Mouse (Mus musculus): ENCODE data around the gene Gm5426. TPM values are rescaled to one million over a fixed set of nuclear protein-coding genes. Genes with fewer than 3 reads are reported as not detected.

The Gm5426 gene
- polyA plus RNA-seq, 1 experiment from 2014 or later = not detected

DNA sequence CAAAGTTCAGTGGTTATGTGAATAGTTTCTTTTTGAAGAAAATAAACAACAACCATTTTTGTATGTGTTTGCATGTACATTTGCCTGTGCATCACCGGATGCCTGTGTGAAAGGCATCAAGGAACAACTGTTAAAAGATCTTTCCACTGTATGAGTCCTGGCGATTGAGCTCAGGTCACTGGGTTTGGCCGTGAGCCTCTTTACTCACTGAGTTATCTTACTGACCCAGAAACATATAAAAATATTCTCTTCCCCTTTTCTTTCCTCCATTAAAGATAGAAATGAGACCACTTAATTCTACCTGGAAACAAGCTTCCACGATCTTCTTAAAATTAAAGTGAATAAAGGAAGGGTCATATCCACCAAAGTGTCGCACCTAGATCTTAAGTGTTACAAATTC, 10.2 kb downstream of the Gm5426 start:
- no peak for ATAC-seq (ENCODE audit: borderline replicate concordance, extremely low read depth, low FRiP score, low TSS enrichment)
- H3K9me3 ChIP-seq = no peaks in the 10 kb centered on the region
- no peaks in the 10 kb centered on the region for H3K27me3 ChIP-seq
- 85% methylated on average over 5 of the region's 5 CpGs for WGBS
- H3K27ac ChIP-seq = no peak overlapping the region
- no peak overlapping the region for H3K4me2 ChIP-seq
- H3K9ac ChIP-seq = no peak overlapping the region
- no peak overlapping the region for H3K4me3 ChIP-seq
- H3K4me1 ChIP-seq = peaks cover 11% of the 10 kb centered on the region
- no peaks in the 10 kb centered on the region for H3K36me3 ChIP-seq

DNA sequence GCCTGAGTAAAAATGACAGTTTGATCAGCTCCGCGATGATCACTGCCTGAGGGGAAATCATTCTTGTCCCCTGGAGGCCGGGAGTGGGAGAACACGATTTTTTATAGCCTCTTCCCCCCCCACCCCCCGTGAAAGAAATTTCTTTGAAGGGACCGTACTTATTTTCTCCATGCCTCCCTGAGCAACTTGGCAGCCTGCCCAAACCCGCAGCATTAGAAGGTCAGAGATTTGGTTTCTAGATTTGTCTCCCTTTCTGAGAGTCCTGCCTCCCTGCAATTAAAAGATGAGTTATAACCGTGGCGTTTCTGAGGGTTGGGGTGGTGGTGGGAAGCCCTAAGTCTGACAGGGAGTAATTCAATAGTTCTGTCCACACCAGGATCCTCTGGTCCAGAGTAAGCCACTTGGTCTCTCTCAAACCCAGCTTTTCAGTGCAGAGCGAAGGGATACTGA, 11.9 kb downstream of the Gm5426 start:
- H3K4me2 ChIP-seq = no peak overlapping the region; the same call in 1 of the 2 replicates

GRCm38 (mm10) chr10:96150401-96151116, 14.2 kb downstream of the Gm5426 start:
- H3K9ac ChIP-seq = no peak overlapping the region
- no peak overlapping the region for H3K4me2 ChIP-seq
- H3K9me3 ChIP-seq = no peaks in the 10 kb centered on the region
- ATAC-seq (ENCODE audit: borderline replicate concordance, extremely low read depth, low FRiP score, low TSS enrichment) = peak; percentile 83
- no peaks in the 10 kb centered on the region for H3K27me3 ChIP-seq
- no peaks in the 10 kb centered on the region for H3K36me3 ChIP-seq
- peaks cover 11% of the 10 kb centered on the region for H3K4me1 ChIP-seq
- H3K4me3 ChIP-seq = no peak overlapping the region
- H3K27ac ChIP-seq = no peak overlapping the region
- WGBS = 63% methylated on average over 12 of the region's 12 CpGs

More for the DNA sequence above, 11.9 kb downstream of the Gm5426 start:
- Histone ChIP-seq H3K9ac (no peak overlapping the region), H3K4me1 (peaks cover 11% of the 10 kb centered on the region), H3K36me3 (no peaks in the 10 kb centered on the region), H3K27me3 (no peaks in the 10 kb centered on the region), H3K4me3 (no peak overlapping the region), H3K27ac (no peak overlapping the region), H3K9me3 (no peaks in the 10 kb centered on the region)
- ATAC-seq (ENCODE audit: borderline replicate concordance, extremely low read depth, low FRiP score, low TSS enrichment) = no peak
- 30% methylated on average over 10 of the region's 10 CpGs for WGBS

DNA sequence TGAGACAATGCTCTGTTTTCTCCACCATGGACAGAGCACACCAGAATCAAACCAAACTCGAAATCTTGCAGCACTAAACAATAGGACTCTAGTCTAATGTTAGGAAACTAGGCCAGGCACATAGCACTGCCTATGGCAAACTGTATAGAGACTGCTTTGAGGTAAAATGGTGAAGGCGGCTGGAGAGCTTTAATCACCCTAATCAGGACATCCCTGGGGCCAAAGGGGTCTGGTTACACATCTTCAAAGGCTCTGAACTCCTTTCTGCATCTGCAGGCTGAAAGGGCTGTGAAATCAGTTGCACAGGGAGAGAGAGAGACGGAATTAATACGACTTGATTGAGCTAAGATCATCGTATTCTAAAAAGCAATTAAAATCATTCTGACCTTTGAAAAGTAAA, 16.9 kb downstream of the Gm5426 start:
- H3K27me3 ChIP-seq = no peaks in the 10 kb centered on the region
- peaks cover 11% of the 10 kb centered on the region for H3K4me1 ChIP-seq
- ATAC-seq (ENCODE audit: borderline replicate concordance, extremely low read depth, low FRiP score, low TSS enrichment) = no peak
- H3K36me3 ChIP-seq = no peaks in the 10 kb centered on the region
- no peak overlapping the region for H3K27ac ChIP-seq
- 55% methylated on average over 5 of the region's 5 CpGs for WGBS
- H3K9ac ChIP-seq = no peak overlapping the region
- H3K4me3 ChIP-seq = no peak overlapping the region
- no peaks in the 10 kb centered on the region for H3K9me3 ChIP-seq
- H3K4me2 ChIP-seq = no peak overlapping the region

GRCm38 (mm10) chr10:96162975-96163706, 26.7 kb downstream of the Gm5426 start:
- Histone ChIP-seq H3K9me3 (no peaks in the 10 kb centered on the region), H3K27ac (no peak overlapping the region), H3K4me3 (no peak overlapping the region), H3K9ac (no peak overlapping the region), H3K4me2 (no peak overlapping the region), H3K27me3 (no peaks in the 10 kb centered on the region), H3K4me1 (no peaks in the 10 kb centered on the region), H3K36me3 (no peaks in the 10 kb centered on the region)
- WGBS = 79% methylated on average over 7 of the region's 7 CpGs
- ATAC-seq (ENCODE audit: borderline replicate concordance, extremely low read depth, low FRiP score, low TSS enrichment) = no peak

- no peak overlapping the region for H3K27ac ChIP-seq
- no peaks in the 10 kb centered on the region for H3K27me3 ChIP-seq
- H3K4me3 ChIP-seq = no peak overlapping the region
- no peaks in the 10 kb centered on the region for H3K4me1 ChIP-seq
- WGBS = 78% methylated on average over 4 of the region's 4 CpGs
- no peak overlapping the region for H3K9ac ChIP-seq
- no peak overlapping the region for H3K4me2 ChIP-seq
- H3K9me3 ChIP-seq = no peaks in the 10 kb centered on the region
- H3K36me3 ChIP-seq = no peaks in the 10 kb centered on the region
- no peak for ATAC-seq (ENCODE audit: borderline replicate concordance, extremely low read depth, low FRiP score, low TSS enrichment)
These were observed 27.4 kb downstream of the Gm5426 start for GRCm38 (mm10) chr10:96163791-96164190.

DNA sequence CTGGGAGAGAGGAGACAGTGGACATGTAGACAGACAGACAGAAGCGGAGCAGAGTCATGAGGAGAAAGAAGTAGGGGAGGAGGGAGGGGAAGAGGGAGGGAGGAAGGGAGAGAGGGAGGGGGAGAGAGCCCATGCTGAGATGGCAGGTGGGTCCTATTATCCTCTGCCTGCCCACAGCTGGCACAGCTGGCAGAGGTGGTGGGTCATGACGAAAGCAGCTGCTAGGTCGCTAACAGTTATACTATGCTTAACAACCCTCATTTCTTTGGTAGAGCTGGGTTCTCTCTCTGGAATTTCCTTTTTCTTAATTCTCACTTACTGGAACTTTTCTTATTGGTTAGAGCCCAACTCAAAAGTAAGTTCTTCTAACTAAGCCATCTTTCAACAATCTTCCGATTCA, 28.9 kb downstream of the Gm5426 start:
- no peak overlapping the region for H3K4me2 ChIP-seq
- WGBS = 80% methylated on average over 4 of the region's 4 CpGs
- H3K4me3 ChIP-seq = no peak overlapping the region
- no peak for ATAC-seq (ENCODE audit: borderline replicate concordance, extremely low read depth, low FRiP score, low TSS enrichment)
- H3K27ac ChIP-seq = no peak overlapping the region
- no peaks in the 10 kb centered on the region for H3K9me3 ChIP-seq
- no peak overlapping the region for H3K9ac ChIP-seq
- no peaks in the 10 kb centered on the region for H3K36me3 ChIP-seq
- no peaks in the 10 kb centered on the region for H3K4me1 ChIP-seq
- H3K27me3 ChIP-seq = no peaks in the 10 kb centered on the region

GRCm38 (mm10) chr10:96168998-96169397, 32.6 kb downstream of the Gm5426 start:
- H3K27ac ChIP-seq = no peak overlapping the region
- 71% methylated on average over 4 of the region's 4 CpGs for WGBS
- no peaks in the 10 kb centered on the region for H3K36me3 ChIP-seq
- H3K4me2 ChIP-seq = no peak overlapping the region
- H3K9me3 ChIP-seq = no peaks in the 10 kb centered on the region
- H3K9ac ChIP-seq = no peak overlapping the region
- ATAC-seq (ENCODE audit: borderline replicate concordance, extremely low read depth, low FRiP score, low TSS enrichment) = no peak
- H3K4me1 ChIP-seq = no peaks in the 10 kb centered on the region
- no peaks in the 10 kb centered on the region for H3K27me3 ChIP-seq
- H3K4me3 ChIP-seq = no peak overlapping the region

DNA sequence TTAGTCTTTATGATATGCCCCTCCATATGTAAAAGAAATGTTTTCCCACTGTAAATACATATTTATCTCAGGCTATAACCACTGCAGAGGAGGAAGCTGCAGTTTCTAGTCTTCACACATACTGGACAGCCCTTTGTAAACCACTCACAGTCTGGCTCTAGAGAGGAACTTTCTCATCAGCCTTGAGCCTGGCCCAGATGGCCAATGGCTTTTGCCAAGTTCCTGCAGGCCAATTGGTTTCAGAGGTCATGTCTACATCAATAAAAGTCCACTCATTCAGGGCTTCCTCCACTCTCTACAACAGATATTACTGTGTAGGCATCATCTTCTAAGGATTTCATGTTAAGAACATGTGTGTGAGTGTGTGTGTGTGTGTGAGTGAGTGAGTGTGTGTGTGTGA, 35.1 kb downstream of the Gm5426 start:
- Histone ChIP-seq H3K4me3 (no peak overlapping the region), H3K9me3 (no peaks in the 10 kb centered on the region), H3K36me3 (no peaks in the 10 kb centered on the region), H3K27ac (no peak overlapping the region), H3K4me1 (no peaks in the 10 kb centered on the region), H3K27me3 (no peaks in the 10 kb centered on the region), H3K4me2 (no peak overlapping the region), H3K9ac (no peak overlapping the region)
- no peak for ATAC-seq (ENCODE audit: borderline replicate concordance, extremely low read depth, low FRiP score, low TSS enrichment)

DNA sequence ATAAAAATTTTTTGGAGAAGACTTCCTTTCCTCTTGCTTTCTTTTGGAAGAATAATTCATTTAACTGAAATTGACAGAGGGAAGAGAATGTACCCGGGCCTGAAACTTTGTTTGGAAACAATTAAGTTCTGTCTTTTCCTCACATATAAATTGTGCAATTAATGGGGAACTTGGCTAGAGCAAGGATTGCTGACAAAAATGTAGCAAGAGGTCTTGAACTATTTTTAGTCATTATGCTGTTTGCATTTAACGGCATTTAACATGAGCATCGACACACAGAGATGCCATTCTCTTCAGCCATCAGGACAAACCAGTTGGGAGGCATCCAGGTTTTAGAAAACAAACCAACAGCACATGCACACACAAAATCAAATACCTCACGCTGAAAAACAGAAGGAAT, 36.6 kb downstream of the Gm5426 start:
- Histone ChIP-seq H3K27ac (no peak overlapping the region), H3K9me3 (no peaks in the 10 kb centered on the region), H3K27me3 (no peaks in the 10 kb centered on the region), H3K4me1 (no peaks in the 10 kb centered on the region), H3K4me3 (no peak overlapping the region), H3K36me3 (no peaks in the 10 kb centered on the region), H3K4me2 (no peak overlapping the region), H3K9ac (no peak overlapping the region)
- 51% methylated on average over 4 of the region's 4 CpGs for WGBS
- ATAC-seq (ENCODE audit: borderline replicate concordance, extremely low read depth, low FRiP score, low TSS enrichment) = no peak

GRCm38 (mm10) chr10:96173771-96174170, 37.4 kb downstream of the Gm5426 start:
- Histone ChIP-seq H3K27me3 (no peaks in the 10 kb centered on the region), H3K27ac (no peak overlapping the region), H3K4me3 (no peak overlapping the region), H3K36me3 (no peaks in the 10 kb centered on the region), H3K9me3 (no peaks in the 10 kb centered on the region), H3K9ac (no peak overlapping the region), H3K4me1 (no peaks in the 10 kb centered on the region), H3K4me2 (no peak overlapping the region)
- ATAC-seq (ENCODE audit: borderline replicate concordance, extremely low read depth, low FRiP score, low TSS enrichment) = no peak
- 65% methylated on average over 10 of the region's 10 CpGs for WGBS

GRCm38 (mm10) chr10:96176916-96177315, 40.5 kb downstream of the Gm5426 start:
- Histone ChIP-seq H3K27me3 (no peaks in the 10 kb centered on the region), H3K9ac (no peak overlapping the region), H3K36me3 (no peaks in the 10 kb centered on the region), H3K4me3 (no peak overlapping the region), H3K27ac (no peak overlapping the region), H3K4me2 (no peak overlapping the region), H3K9me3 (no peaks in the 10 kb centered on the region), H3K4me1 (peaks cover 15% of the 10 kb centered on the region; the same call in 1 of the 2 replicates)
- ATAC-seq (ENCODE audit: borderline replicate concordance, extremely low read depth, low FRiP score, low TSS enrichment) = no peak
- 88% methylated on average over 6 of the region's 6 CpGs for WGBS

All from lung, embryonic 15.5 days (tissue).